Mouse (Mus musculus) embryo, embryonic 10.5 days (tissue): ENCODE results near the gene H2al1i.
A peak's percentile ranks its signal among the peaks of the same experiment; 100 is the strongest.
"Not testable (repeated sequence)": the region's sequence is repeated elsewhere in the genome, so short reads cannot be mapped to it uniquely, and the experiment has no call there.

Experiments used
- DNase-seq: peaks from one replicate; pipeline ENCODE4 v3.0.0-alpha.2; 2015; ENCODE audit warnings: low spot score

The H2al1i gene

GRCm38 (mm10) chrX:11324359-11324758 is at the start of gene H2al1i:
Gene H2al1i, plus strand, starts transcription at chrX:11324659.
- not testable (repeated sequence) for DNase-seq

GRCm38 (mm10) chrX:11277083-11277482 is 47.4 kb upstream of the H2al1i start:
- DNase-seq, result no peak

GRCm38 (mm10) chrX:11280741-11281140 is 43.7 kb upstream of the H2al1i start:
- no peak for DNase-seq

GRCm38 (mm10) chrX:11288306-11288882 is 36.1 kb upstream of the H2al1i start:
- DNase-seq, result no peak

- DNase-seq, result no peak
These were observed 35.2 kb upstream of the H2al1i start for GRCm38 (mm10) chrX:11289244-11289643.

GRCm38 (mm10) chrX:11298957-11299356 is 25.5 kb upstream of the H2al1i start, which contains the start of gene H2al1a:
Gene H2al1a, plus strand, starts transcription at chrX:11299257.
- not testable (repeated sequence) for DNase-seq

GRCm38 (mm10) chrX:11302132-11302531 is 22.3 kb upstream of the H2al1i start, which contains the start of gene H2al1b:
Gene H2al1b, plus strand, starts transcription at chrX:11302432.
- DNase-seq, result not testable (repeated sequence)

GRCm38 (mm10) chrX:11305355-11305754 is 19.1 kb upstream of the H2al1i start, which contains the start of gene H2al1c:
Gene H2al1c, plus strand, starts transcription at chrX:11305655.
- not testable (repeated sequence) for DNase-seq

- not testable (repeated sequence) for DNase-seq
These were observed 15.9 kb upstream of the H2al1i start, which contains the start of gene H2al1d for GRCm38 (mm10) chrX:11308524-11308923. Gene H2al1d, plus strand, starts transcription at chrX:11308824.

GRCm38 (mm10) chrX:11311634-11312033 is 12.8 kb upstream of the H2al1i start, which contains the start of gene H2al1e:
Gene H2al1e, plus strand, starts transcription at chrX:11311934.
- DNase-seq, result not testable (repeated sequence)

GRCm38 (mm10) chrX:11314858-11315257 is 9.6 kb upstream of the H2al1i start, which contains the start of gene H2al1f:
Gene H2al1f, plus strand, starts transcription at chrX:11315158.
- DNase-seq, result not testable (repeated sequence)

GRCm38 (mm10) chrX:11317956-11318355 is 6.5 kb upstream of the H2al1i start, which contains the start of gene H2al1g:
Gene H2al1g, plus strand, starts transcription at chrX:11318256.
- not testable (repeated sequence) for DNase-seq

GRCm38 (mm10) chrX:11321192-11321591 is 3.3 kb upstream of the H2al1i start, which contains the start of gene H2al1h:
Gene H2al1h, plus strand, starts transcription at chrX:11321492.
- DNase-seq, result not testable (repeated sequence)

- DNase-seq, result not testable (repeated sequence)
These were observed 3.1 kb downstream of the H2al1i start, which contains the start of gene H2al1j for GRCm38 (mm10) chrX:11327522-11327921. Gene H2al1j, plus strand, starts transcription at chrX:11327822.

GRCm38 (mm10) chrX:11345762-11346161 is 21.3 kb downstream of the H2al1i start:
- DNase-seq, result peak; percentile 47

- no peak for DNase-seq
These were observed 22.3 kb downstream of the H2al1i start for GRCm38 (mm10) chrX:11346756-11347155.

- DNase-seq, result no peak
These were observed 36.4 kb downstream of the H2al1i start for GRCm38 (mm10) chrX:11360823-11361222.

- DNase-seq, result no peak
These were observed 36.8 kb downstream of the H2al1i start for GRCm38 (mm10) chrX:11361261-11361660.

- DNase-seq, result no peak
These were observed 39.4 kb downstream of the H2al1i start for GRCm38 (mm10) chrX:11363890-11364289.

GRCm38 (mm10) chrX:11365151-11365550 is 40.7 kb downstream of the H2al1i start:
- peak; percentile 32 for DNase-seq
